Comparison of ENCODE assay signal across 24 mouse cellular contexts in the genomic region with DNA sequence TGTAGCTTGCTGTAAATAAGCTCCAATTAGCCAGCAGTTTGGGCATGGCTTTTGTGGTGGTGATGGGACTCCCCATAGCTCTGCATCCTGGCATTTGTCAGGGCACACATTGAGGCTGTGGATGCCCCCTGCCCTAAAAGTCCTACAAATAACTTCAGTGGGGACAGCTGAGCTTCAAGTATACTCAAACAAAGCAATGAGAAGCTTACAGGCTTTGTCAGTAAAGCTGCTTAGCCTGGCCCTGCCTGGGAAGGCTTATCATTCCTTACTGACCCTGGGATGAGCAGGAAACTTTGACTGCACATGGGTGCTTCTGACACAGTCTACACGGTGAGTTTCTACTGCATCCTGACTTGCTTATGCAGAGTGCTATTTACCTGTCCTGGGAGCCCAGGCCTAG.
DNase-seq lines count a peak whose midpoint lies in the region; ATAC-seq lines count a peak whose summit lies in the region.
"Had no signal": no experiment of that assay in that cellular context is flagged by ENCODE, and none has a peak within 500 bp of the region (broad histone marks: within the 10 kb centered on the region; RNA-seq: fewer than 3 reads in every experiment).

No protein-coding gene starts in this region.

- no peak overlapping the region for H3K4me2 ChIP-seq in midbrain, embryonic 13.5 days (replicated peaks)
- H3K4me2 ChIP-seq: embryonic facial prominence, embryonic 12.5 days; forebrain, embryonic 13.5 days; forebrain, embryonic 15.5 days had no signal

- no peak for DNase-seq in midbrain, embryonic 10.5 days (ENCODE audit: low spot score)
- peak; percentile 19 for DNase-seq in testis, postnatal 10 days (ENCODE audit: low spot score)
- no peak for DNase-seq in testis, postnatal 14 days (ENCODE audit: low spot score)
- DNase-seq in retina, embryonic 14.5 days (ENCODE audit: low spot score), result peak; percentile 20
- peak; percentile 49 for DNase-seq in retina, postnatal 7 days (ENCODE audit: low read depth, low spot score)
- no peak for DNase-seq in adrenal gland, adult 8-10 months
- DNase-seq in cerebellum, postnatal 4 days (ENCODE audit: low spot score in 2 of 2), result no peak
- DNase-seq: adrenal gland, postnatal 10 days; adrenal gland, postnatal 25 days; B cell, adult 2 months; cerebellum, adult 11 months; cerebellum, adult 18-20 months; cerebellum, adult 8-10 months; cerebellum, postnatal 14 days; cerebellum, postnatal 36 days had no signal

- H3K9me3 ChIP-seq in midbrain, embryonic 10.5 days (replicated peaks), result 0 out of 2 replicates have a peak, but pooled peaks cover 4% of the 10 kb centered on the region
- H3K9me3 ChIP-seq in midbrain, embryonic 13.5 days, result no peaks in the 10 kb centered on the region
- H3K9me3 ChIP-seq: embryonic facial prominence, embryonic 10.5 days; embryonic facial prominence, embryonic 12.5 days; forebrain, embryonic 13.5 days; forebrain, embryonic 15.5 days had no signal

- 0 out of 2 replicates have a peak overlapping the region, but pooled peaks have one; percentile 7 for H3K27ac ChIP-seq in midbrain, embryonic 10.5 days (replicated peaks)
- H3K27ac ChIP-seq in midbrain, embryonic 13.5 days, result no peak overlapping the region
- H3K27ac ChIP-seq: embryonic facial prominence, embryonic 10.5 days; embryonic facial prominence, embryonic 12.5 days; forebrain, embryonic 13.5 days; forebrain, embryonic 15.5 days had no signal

- H3K9ac ChIP-seq in midbrain, embryonic 13.5 days (replicated peaks), result no peak overlapping the region
- H3K9ac ChIP-seq: embryonic facial prominence, embryonic 12.5 days; forebrain, embryonic 13.5 days; forebrain, embryonic 15.5 days had no signal

- no peaks in the 10 kb centered on the region for H3K36me3 ChIP-seq in midbrain, embryonic 10.5 days
- H3K36me3 ChIP-seq in midbrain, embryonic 13.5 days, result no peaks in the 10 kb centered on the region
- H3K36me3 ChIP-seq: embryonic facial prominence, embryonic 10.5 days; embryonic facial prominence, embryonic 12.5 days; forebrain, embryonic 15.5 days; G1E had no signal

- H3K4me3 ChIP-seq in midbrain, embryonic 10.5 days, result no peak overlapping the region
- H3K4me3 ChIP-seq in midbrain, embryonic 13.5 days (replicated peaks), result no peak overlapping the region
- H3K4me3 ChIP-seq: embryonic facial prominence, embryonic 10.5 days; embryonic facial prominence, embryonic 12.5 days; forebrain, embryonic 13.5 days; forebrain, embryonic 15.5 days had no signal

- WGBS in midbrain, embryonic 10.5 days, result 41% methylated on average over 1 of the region's 1 CpGs
- 42% methylated on average over 1 of the region's 1 CpGs for WGBS in midbrain, embryonic 13.5 days

- ATAC-seq in midbrain, embryonic 13.5 days, result no peak
- ATAC-seq: activated CD4-positive, CD25-positive, alpha-beta regulatory T cell, adult 4 months; CD4-positive, CD25-positive, alpha-beta regulatory T cell, adult 4 months; forebrain, embryonic 13.5 days; forebrain, embryonic 15.5 days; Patski had no signal

- peaks cover 17% of the 10 kb centered on the region; the same call in 1 of the 2 replicates for H3K27me3 ChIP-seq in midbrain, embryonic 10.5 days (ENCODE audit: low read depth, poor library complexity, severe bottlenecking)
- H3K27me3 ChIP-seq in midbrain, embryonic 13.5 days, result peaks cover 9% of the 10 kb centered on the region; the same call in 1 of the 2 replicates
- H3K27me3 ChIP-seq: embryonic facial prominence, embryonic 12.5 days; Patski had no signal

- H3K4me1 ChIP-seq in midbrain, embryonic 10.5 days, result peaks cover 42% of the 10 kb centered on the region
- H3K4me1 ChIP-seq in midbrain, embryonic 13.5 days (replicated peaks), result peaks cover 20% of the 10 kb centered on the region; the same call in 1 of the 2 replicates
- H3K4me1 ChIP-seq: embryonic facial prominence, embryonic 12.5 days; forebrain, embryonic 13.5 days; forebrain, embryonic 15.5 days had no signal

Comparison
In these comparisons a context has a peak if more than half of its experiments do, and no peak if none do; other contexts are left out.
1. DNase-seq: peak in testis, postnatal 10 days (single experiment), retina, embryonic 14.5 days (single experiment) and retina, postnatal 7 days (single experiment); none in midbrain, embryonic 10.5 days (single experiment), testis, postnatal 14 days (single experiment), adrenal gland, adult 8-10 months (single experiment) and cerebellum, postnatal 4 days (0 of 2).